Mouse (Mus musculus) lung, embryonic 16.5 days (tissue): ENCODE measurements around the gene Saal1. TPM values are rescaled to one million over a fixed set of nuclear protein-coding genes. Genes with fewer than 3 reads are reported as not detected.
A peak's percentile ranks its signal among the peaks of the same experiment; 100 is the strongest.

Source experiments
- ATAC-seq: fragments of 200-750 bp; cut with Nextera tagmentation; 2 replicates; pipeline ENCODE4 v1.8.0; 2017; ENCODE audit warnings: low read depth, mild to moderate bottlenecking, moderate library complexity
- H3K27ac ChIP-seq: fragments of 300-500 bp; sonication (generic); 2 replicates; pipeline ENCODE4 v1.5.1; 2014; ENCODE audit warnings: mild to moderate bottlenecking, control low read depth, low read length
- H3K27me3 ChIP-seq: fragments of 300-500 bp; sonication (generic); 2 replicates; pipeline ENCODE4 v1.6.1; 2014; ENCODE audit warnings: low read depth, low read length, mixed read lengths; ENCODE audit not compliant: control insufficient read depth, insufficient read depth
- H3K36me3 ChIP-seq: fragments of 300-500 bp; sonication (generic); 2 replicates; pipeline ENCODE4 v1.6.1; 2014; ENCODE audit warnings: low read length; ENCODE audit not compliant: control insufficient read depth, insufficient read depth
- H3K4me1 ChIP-seq: fragments of 300-500 bp; sonication (generic); replicated peaks from 2 replicates; pipeline ENCODE4 v1.6.1; 2014; ENCODE audit warnings: low read length, mixed read lengths; ENCODE audit not compliant: control insufficient read depth, insufficient read depth
- H3K4me2 ChIP-seq: fragments of 300-500 bp; sonication (generic); 2 replicates; pipeline ENCODE4 v1.6.1; 2014; ENCODE audit warnings: low read depth, low read length, control low read depth
- H3K4me3 ChIP-seq: fragments of 300-500 bp; sonication (generic); 2 replicates; pipeline ENCODE4 v1.5.1; 2014; ENCODE audit warnings: mild to moderate bottlenecking, low read length, control low read depth
- H3K9ac ChIP-seq: fragments of 300-500 bp; sonication (generic); 2 replicates; pipeline ENCODE4 v1.6.1; 2014; ENCODE audit warnings: low read length, control low read depth
- H3K9me3 ChIP-seq: fragments of 300-500 bp; sonication (generic); 2 replicates; pipeline ENCODE4 v1.6.1; 2016; ENCODE audit warnings: low read length; ENCODE audit not compliant: control insufficient read depth
- WGBS: fragments of 180-500 bp; shearing (Covaris S2); extraction: QIAGEN DNeasy Blood & Tissue Kit; methylation state at CpG from one replicate; pipeline ENCODE4 v1.1.7; 2014; 5-methylcytosine and 5-hydroxymethylcytosine counted together
- polyA plus RNA-seq: library from polyadenylated mRNA; unstranded; fragments of >200 nt; fragmentation: Nextera tagmentation; extraction: Ambion mirVana; gene quantifications from 2 replicates; pipeline ENCODE4 v1.2.1, GENCODE M21; 2015

Gene Saal1
- polyA plus RNA-seq, 1 experiment from 2014 or later: 29.4 TPM

DNA sequence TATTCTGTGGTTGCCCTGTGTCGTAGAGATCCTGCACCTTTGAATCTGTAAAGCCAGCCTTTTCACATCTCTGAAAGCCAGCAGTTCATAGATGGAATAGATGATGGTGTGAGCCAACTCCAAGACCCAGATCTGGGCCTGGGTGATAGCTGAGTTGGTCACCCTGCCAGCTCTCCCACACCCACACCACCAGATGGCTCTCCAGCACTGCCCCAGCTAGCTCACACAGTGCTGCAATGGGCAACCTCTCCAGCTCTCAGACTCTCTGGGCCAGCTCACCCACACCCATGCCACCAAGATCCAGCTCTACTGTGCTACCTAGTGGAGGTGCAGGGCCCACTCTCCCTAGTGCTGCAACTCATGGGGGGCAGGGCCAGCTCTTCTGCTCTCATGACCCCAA, 67.3 kb downstream of the Saal1 start:
- Histone ChIP-seq H3K27me3 (peaks cover 4% of the 10 kb centered on the region; the same call in 1 of the 2 replicates), H3K4me3 (no peak overlapping the region), H3K36me3 (no peaks in the 10 kb centered on the region), H3K4me1 (peaks cover 13% of the 10 kb centered on the region), H3K27ac (no peak overlapping the region), H3K9ac (no peak overlapping the region), H3K9me3 (no peaks in the 10 kb centered on the region), H3K4me2 (no peak overlapping the region)
- WGBS: 76% methylated on average over 1 of the region's 1 CpGs
- no peak for ATAC-seq

DNA sequence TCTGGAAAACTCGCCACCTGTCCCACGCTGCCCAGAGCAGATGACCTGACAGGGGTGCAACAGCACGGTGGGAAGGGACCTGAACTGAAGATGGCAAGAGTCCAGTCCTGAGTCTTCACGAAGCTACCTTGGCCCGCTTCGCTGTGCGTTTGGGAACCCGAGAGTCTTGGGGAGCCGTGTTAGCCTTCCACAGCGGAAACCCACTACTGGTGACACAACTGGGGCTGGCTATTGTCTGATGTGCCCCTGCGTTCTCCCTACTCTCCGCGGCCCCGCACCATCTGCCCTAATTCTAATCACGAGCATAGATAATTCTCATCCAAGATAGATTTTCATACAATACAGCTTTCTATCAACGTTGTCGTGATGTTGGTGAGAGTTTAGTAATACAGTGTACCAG, 70.4 kb downstream of the Saal1 start:
- Histone ChIP-seq H3K27me3 (peaks cover 4% of the 10 kb centered on the region; the same call in 1 of the 2 replicates), H3K36me3 (no peaks in the 10 kb centered on the region), H3K27ac (no peak overlapping the region), H3K4me3 (peak overlapping the region; percentile 84), H3K4me2 (peak overlapping the region; percentile 95), H3K4me1 (peaks cover 13% of the 10 kb centered on the region), H3K9me3 (no peaks in the 10 kb centered on the region), H3K9ac (peak overlapping the region; percentile 55)
- 16% methylated on average over 17 of the region's 17 CpGs for WGBS
- no peak; the same call in 1 of the 2 replicates for ATAC-seq

DNA sequence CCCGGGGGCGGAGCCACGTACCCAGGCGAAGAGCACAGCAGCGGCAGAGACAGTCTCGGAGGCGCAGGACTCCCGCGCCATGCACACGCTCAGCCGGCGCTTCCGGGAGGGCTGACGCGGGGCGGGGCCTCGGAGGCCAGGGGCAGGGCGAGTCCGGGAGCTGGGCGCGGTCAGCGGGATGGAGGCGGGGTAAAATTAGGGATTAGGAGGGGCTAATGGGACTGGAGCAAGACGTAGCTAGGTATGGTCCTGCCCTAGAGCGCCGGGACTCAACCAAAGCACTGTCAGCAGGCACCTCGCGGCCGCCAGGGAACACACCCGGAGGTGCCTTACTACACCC, 70.8 kb downstream of the Saal1 start, which contains the start of gene Sergef:
TSS of gene Sergef (minus strand) at position 116 of the 340 bp plus-strand sequence.
- Histone ChIP-seq H3K4me3 (peak within 1 kb of the TSS; percentile 84), H3K4me2 (peak within 1 kb of the TSS; percentile 95), H3K36me3 (no peaks in the 10 kb centered on the region), H3K9me3 (no peaks in the 10 kb centered on the region), H3K27me3 (peaks cover 4% of the 10 kb centered on the region; the same call in 1 of the 2 replicates), H3K9ac (peak within 1 kb of the TSS; percentile 85), H3K27ac (peak within 1 kb of the TSS; percentile 50), H3K4me1 (peaks cover 13% of the 10 kb centered on the region)
- peak; percentile 98 for ATAC-seq
- under 1% methylated on average over 30 of the region's 30 CpGs for WGBS

DNA sequence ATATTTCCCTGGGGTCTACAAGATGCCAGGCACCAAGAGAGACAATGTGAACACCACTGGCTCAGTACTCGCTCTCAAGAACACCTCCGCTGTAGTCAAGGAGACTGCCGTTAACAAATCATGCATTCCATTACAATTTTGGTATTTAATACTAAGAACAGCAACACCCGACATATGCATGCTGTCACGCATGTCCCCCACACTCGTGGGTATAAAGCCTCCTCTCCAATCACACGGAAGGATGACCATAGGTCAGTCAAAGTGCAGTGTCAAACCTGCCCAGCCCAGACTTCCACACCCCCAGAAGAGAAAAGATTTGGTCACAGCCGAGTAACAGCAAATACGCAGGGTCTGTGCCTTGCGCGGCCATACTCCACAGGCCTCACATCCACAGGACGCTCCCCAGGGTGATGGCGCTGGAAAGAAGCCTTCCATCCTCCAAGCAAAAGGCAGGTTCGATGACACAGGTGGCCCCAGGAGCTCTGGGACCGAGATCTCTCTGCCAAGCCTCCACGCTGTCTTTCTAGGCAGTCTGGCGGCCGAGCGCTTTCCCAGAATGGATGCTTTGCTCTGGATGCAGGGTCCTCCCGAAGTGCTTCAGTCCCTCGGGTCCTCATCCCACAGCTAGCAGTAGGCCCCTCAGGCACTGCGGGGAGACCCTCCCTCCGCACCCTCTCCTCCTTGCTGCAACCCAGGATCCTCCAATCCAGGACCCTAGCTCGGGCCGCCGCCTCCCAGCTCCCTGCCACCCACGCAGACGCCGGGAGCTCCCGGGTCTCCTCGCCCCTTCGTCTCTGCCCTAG, 71.4 kb downstream of the Saal1 start:
- no peaks in the 10 kb centered on the region for H3K36me3 ChIP-seq
- peak overlapping the region; percentile 50 for H3K27ac ChIP-seq
- H3K27me3 ChIP-seq: peaks cover 4% of the 10 kb centered on the region; the same call in 1 of the 2 replicates
- no peaks in the 10 kb centered on the region for H3K9me3 ChIP-seq
- ATAC-seq: 0 out of 2 replicates have a peak, but pooled peaks have one; percentile 3
- H3K4me3 ChIP-seq: peak overlapping the region; percentile 84
- peak overlapping the region; percentile 85 for H3K9ac ChIP-seq
- 5% methylated on average over 32 of the region's 32 CpGs for whole genome bisulfite sequencing
- H3K4me2 ChIP-seq: peak overlapping the region; percentile 95
- peaks cover 13% of the 10 kb centered on the region for H3K4me1 ChIP-seq

Other genes starting within 250 kb of the Saal1 start
- 13.3 and 14.4 TPM in 2 replicates for gene Sergef, start 70.9 kb downstream of the Saal1 start, polyA plus RNA-seq
- gene Tph1, start 38.1 kb downstream of the Saal1 start, polyA plus RNA-seq: 0.18 and 0.57 TPM in 2 replicates
- gene Saa3, start 5.0 kb upstream of the Saal1 start, polyA plus RNA-seq: 0.35 and 0.43 TPM in 2 replicates
- 0.16 TPM in 1 of 2 replicates, not detected in the other for gene Saa4, start 21.9 kb upstream of the Saal1 start, polyA plus RNA-seq
- 0.55 TPM in 1 of 2 replicates, not detected in the other for gene Saa1, start 32.3 kb upstream of the Saal1 start, polyA plus RNA-seq
- not detected in 2 replicates for gene Saa2, start 41.1 kb upstream of the Saal1 start, polyA plus RNA-seq
- gene Hps5, start 85.4 kb upstream of the Saal1 start, polyA plus RNA-seq: 21.4 and 23.5 TPM in 2 replicates
- gene Gtf2h1, start 85.4 kb upstream of the Saal1 start, polyA plus RNA-seq: 40.6 and 41.7 TPM in 2 replicates
- 1,668 and 1,763 TPM in 2 replicates for gene Ldha, start 130.8 kb upstream of the Saal1 start, polyA plus RNA-seq
- 0.14 and 0.67 TPM in 2 replicates for gene Ldhc, start 150.5 kb upstream of the Saal1 start, polyA plus RNA-seq
- gene Tsg101, start 209.3 kb upstream of the Saal1 start, polyA plus RNA-seq: 153 and 165 TPM in 2 replicates
- 15.0 and 16.6 TPM in 2 replicates for gene Uevld, start 247.8 kb upstream of the Saal1 start, polyA plus RNA-seq